Mouse (Mus musculus) small intestine, adult 10 weeks (tissue): ENCODE measurements around the gene Spag9. TPM values are rescaled to one million over a fixed set of nuclear protein-coding genes. Genes with fewer than 3 reads are reported as not detected.

Experiments used
- polyA plus RNA-seq: library from polyadenylated mRNA; stranded (reverse); fragments of 350-450 nt; fragmentation: Illumina TruSeq; extraction: RNeasy Lipid Tissue Mini Kit (QIAGEN cat#74804); gene quantifications from one replicate; pipeline ENCODE4 v1.2.3, GENCODE M21; 2014; ENCODE audit warnings: low replicate concordance

Gene Spag9
- 107 TPM for polyA plus RNA-seq

GRCm38 (mm10) chr11:93995720-93996305, at the start of gene Spag9:
TSS of gene Spag9 (plus strand) at chr11:93996091.

GRCm38 (mm10) chr11:93956159-93956558, 39.7 kb upstream of the Spag9 start, which contains the start of gene Nme2:
TSS of gene Nme2 (minus strand) at chr11:93956259.

GRCm38 (mm10) chr11:93968005-93968847, 27.7 kb upstream of the Spag9 start, which contains the start of the genes Gm20390 and Nme1:
TSS of gene Gm20390 (minus strand) at chr11:93968293.
TSS of gene Nme1 (minus strand) at chr11:93968521.

Other genes with a start within 250 kb of the Spag9 start
- gene Utp18, start 110.3 kb upstream of the Spag9 start, polyA plus RNA-seq = 37.7 TPM
- gene Mbtd1, start 110.2 kb upstream of the Spag9 start, polyA plus RNA-seq = 52.5 TPM
- 54.4 TPM for gene Nme2, start 39.8 kb upstream of the Spag9 start, polyA plus RNA-seq
- not detected for gene Gm20390, start 27.8 kb upstream of the Spag9 start, polyA plus RNA-seq
- gene Nme1, start 27.6 kb upstream of the Spag9 start, polyA plus RNA-seq = 9.6 TPM
- 476 TPM for gene Tob1, start 215.4 kb downstream of the Spag9 start, polyA plus RNA-seq
- not detected for gene Wfikkn2, start 249.9 kb downstream of the Spag9 start, polyA plus RNA-seq